Mouse (Mus musculus) midbrain, embryonic 15.5 days (tissue): Measurements from ENCODE around the gene Sned1. TPM values are rescaled to one million over a fixed set of nuclear protein-coding genes. Genes with fewer than 3 reads are reported as not detected.
"Not testable (repeated sequence)": the region's sequence is repeated elsewhere in the genome, so short reads cannot be mapped to it uniquely, and the experiment has no call there.

ENCODE experiments used
- ATAC-seq: fragments of 200-750 bp; cut with Nextera tagmentation; replicated peaks from 2 replicates; pipeline ENCODE4 v1.8.0; 2017; ENCODE audit warnings: moderate TSS enrichment
- H3K27ac ChIP-seq: fragments of 300-500 bp; sonication (generic); 2 replicates; pipeline ENCODE4 v1.5.1; 2015; ENCODE audit warnings: mild to moderate bottlenecking, inconsistent platforms
- H3K27me3 ChIP-seq: fragments of 300-500 bp; sonication (generic); replicated peaks from 2 replicates; pipeline ENCODE4 v1.6.1; 2015; ENCODE audit warnings: inconsistent platforms
- H3K36me3 ChIP-seq: fragments of 300-500 bp; sonication (generic); replicated peaks from 2 replicates; pipeline ENCODE4 v1.6.1; 2015; ENCODE audit warnings: inconsistent platforms
- H3K4me1 ChIP-seq: fragments of 300-500 bp; sonication (generic); 2 replicates; pipeline ENCODE4 v1.6.1; 2015; ENCODE audit warnings: inconsistent platforms
- H3K4me2 ChIP-seq: fragments of 300-500 bp; sonication (generic); 2 replicates; pipeline ENCODE4 v1.6.1; 2015; ENCODE audit warnings: inconsistent platforms, mild to moderate bottlenecking, moderate library complexity
- H3K4me3 ChIP-seq: fragments of 300-500 bp; sonication (generic); 2 replicates; pipeline ENCODE4 v1.5.1; 2015; ENCODE audit warnings: mild to moderate bottlenecking, inconsistent platforms
- H3K9ac ChIP-seq: fragments of 300-500 bp; sonication (generic); 2 replicates; pipeline ENCODE4 v1.6.1; 2015; ENCODE audit warnings: mild to moderate bottlenecking, inconsistent platforms
- H3K9me3 ChIP-seq: fragments of 300-500 bp; sonication (generic); 2 replicates; pipeline ENCODE4 v1.6.1; 2016; ENCODE audit warnings: inconsistent platforms
- WGBS: fragments of 180-500 bp; shearing (Covaris S2); methylation state at CpG from one replicate; pipeline ENCODE4 v1.1.7; 2015; ENCODE audit warnings: mixed read lengths; 5-methylcytosine and 5-hydroxymethylcytosine counted together
- polyA plus RNA-seq: library from polyadenylated mRNA; unstranded; fragments of >200 nt; fragmentation: Nextera tagmentation; extraction: Ambion mirVana; gene quantifications from 2 replicates; pipeline ENCODE4 v1.2.1, GENCODE M21; 2015

Gene Sned1
- 8.7 and 12.5 TPM in 2 replicates for polyA plus RNA-seq

DNA sequence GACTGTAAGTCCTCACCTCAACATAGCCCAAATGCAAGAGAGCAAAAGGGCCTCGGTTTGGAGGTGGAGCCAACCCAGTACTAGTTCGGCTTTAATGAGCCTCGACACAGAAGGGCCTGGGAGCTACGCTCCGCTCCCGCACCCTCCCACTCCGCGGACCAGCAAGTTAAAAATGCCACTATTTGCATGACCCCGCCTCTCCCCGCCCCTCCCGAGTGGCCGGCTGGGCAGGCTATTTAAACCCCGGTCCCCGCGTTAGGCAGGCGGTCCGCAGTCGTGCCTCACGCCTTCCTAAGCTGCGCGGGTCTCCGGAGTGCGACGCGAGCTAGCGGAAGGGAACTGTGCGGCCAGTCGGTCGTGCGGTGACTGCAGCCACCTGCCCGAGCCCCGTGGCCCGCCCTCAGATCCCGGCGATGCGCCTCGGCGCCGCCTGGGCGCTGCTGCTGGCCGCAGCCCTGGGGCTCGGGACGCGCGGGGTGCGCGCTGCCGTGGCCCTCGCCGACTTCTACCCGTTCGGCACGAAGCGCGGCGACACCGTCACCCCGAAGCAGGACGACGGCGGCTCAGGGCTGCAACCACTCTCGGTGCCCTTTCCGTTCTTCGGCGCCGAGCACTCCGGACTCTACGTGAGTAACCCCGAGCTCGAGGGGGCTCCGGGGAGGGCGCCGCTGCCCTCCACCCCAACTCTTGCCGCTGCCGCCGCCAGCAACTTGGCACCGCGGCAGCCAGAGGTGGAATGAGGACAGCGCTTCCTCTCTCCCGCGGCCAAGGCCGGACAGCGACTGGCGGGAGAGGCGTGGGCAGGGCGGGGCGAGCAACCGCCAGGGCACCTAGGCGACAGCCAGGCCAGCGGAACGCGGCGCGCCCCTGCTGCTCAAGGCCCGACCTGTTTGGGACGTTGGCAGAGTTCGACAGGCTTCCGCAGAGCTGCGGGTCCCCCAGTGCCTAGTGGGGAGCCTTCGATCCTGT, at the start of gene Sned1:
TSS of gene Sned1 (plus strand) at position 266 of the 969 bp plus-strand sequence.
- peaks cover 16% of the 10 kb centered on the region; the same call in 1 of the 2 replicates for H3K4me1 ChIP-seq
- peak; percentile 87 for ATAC-seq
- peak within 1 kb of the TSS; percentile 99 for H3K4me2 ChIP-seq
- peaks cover 24% of the 10 kb centered on the region for H3K27me3 ChIP-seq
- no peaks in the 10 kb centered on the region for H3K36me3 ChIP-seq
- H3K9ac ChIP-seq, result peak within 1 kb of the TSS; percentile 58
- peak within 1 kb of the TSS; percentile 60 for H3K4me3 ChIP-seq
- H3K27ac ChIP-seq, result no peak within 1 kb of the TSS
- no peaks in the 10 kb centered on the region for H3K9me3 ChIP-seq
- WGBS, result under 1% methylated on average over 100 of the region's 100 CpGs

DNA sequence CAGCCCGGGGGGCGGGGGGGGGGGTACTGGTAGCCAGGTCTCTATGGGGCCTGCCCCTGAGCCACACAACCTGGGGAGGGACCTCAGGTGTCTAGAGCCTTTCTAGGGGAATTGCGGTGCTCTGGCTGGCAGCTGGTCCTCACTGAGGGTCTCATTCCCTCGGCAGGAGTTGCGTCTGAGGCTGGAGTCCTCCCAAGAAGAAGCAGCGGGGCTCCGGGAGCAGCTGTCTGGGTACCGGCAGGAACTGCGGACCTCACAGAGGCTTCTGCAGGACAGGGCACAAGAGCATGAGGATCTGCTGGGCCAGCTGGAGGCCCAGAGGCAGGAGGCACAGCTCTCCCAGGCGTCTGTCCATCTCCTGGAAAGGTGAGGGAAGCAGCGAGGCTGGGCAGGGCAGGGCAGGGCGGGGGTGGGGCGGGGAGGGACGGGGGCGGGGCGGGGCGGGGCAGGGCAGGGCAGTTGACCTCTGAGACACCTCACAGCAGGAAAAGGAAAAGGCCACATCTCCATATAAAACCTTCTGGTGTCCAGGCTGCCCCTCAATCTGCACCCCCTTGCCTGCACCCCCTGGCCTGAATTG, 44.8 kb upstream of the Sned1 start:
- no peak overlapping the region for H3K4me3 ChIP-seq
- H3K9ac ChIP-seq, result no peak overlapping the region
- 4% methylated on average over 11 of the region's 17 CpGs for WGBS
- H3K4me2 ChIP-seq, result no peak overlapping the region
- 0 out of 2 replicates have a peak, but pooled peaks cover 9% of the 10 kb centered on the region for H3K27me3 ChIP-seq
- no peaks in the 10 kb centered on the region for H3K4me1 ChIP-seq
- no peak for ATAC-seq
- H3K36me3 ChIP-seq, result no peaks in the 10 kb centered on the region
- H3K9me3 ChIP-seq, result no peaks in the 10 kb centered on the region
- H3K27ac ChIP-seq, result no peak overlapping the region

DNA sequence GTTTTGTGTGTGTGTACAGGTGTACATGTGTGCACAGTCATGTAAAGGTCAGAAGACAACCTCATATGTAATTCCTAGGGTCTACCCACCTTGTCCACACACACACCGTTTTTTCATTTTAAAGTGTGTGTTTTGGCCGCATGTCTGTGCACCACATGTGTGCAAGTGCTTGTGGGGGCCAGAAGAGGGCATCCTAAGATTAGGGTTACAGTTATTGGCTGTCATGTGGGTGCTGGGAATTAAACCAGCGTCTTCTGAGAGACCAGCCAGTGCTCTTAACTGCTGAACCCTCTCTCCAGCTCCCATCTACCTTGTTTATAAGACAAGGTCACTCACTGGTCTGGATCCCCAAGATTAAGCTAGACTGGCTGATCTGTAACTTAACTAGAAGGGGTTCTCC, 40.7 kb upstream of the Sned1 start:
- Histone ChIP-seq H3K27ac (no peak overlapping the region), H3K27me3 (0 out of 2 replicates have a peak, but pooled peaks cover 6% of the 10 kb centered on the region), H3K4me3 (no peak overlapping the region), H3K4me2 (no peak overlapping the region), H3K9me3 (no peaks in the 10 kb centered on the region), H3K9ac (no peak overlapping the region), H3K36me3 (no peaks in the 10 kb centered on the region), H3K4me1 (no peaks in the 10 kb centered on the region)
- no peak for ATAC-seq
- WGBS, result 84% methylated on average over 3 of the region's 3 CpGs

DNA sequence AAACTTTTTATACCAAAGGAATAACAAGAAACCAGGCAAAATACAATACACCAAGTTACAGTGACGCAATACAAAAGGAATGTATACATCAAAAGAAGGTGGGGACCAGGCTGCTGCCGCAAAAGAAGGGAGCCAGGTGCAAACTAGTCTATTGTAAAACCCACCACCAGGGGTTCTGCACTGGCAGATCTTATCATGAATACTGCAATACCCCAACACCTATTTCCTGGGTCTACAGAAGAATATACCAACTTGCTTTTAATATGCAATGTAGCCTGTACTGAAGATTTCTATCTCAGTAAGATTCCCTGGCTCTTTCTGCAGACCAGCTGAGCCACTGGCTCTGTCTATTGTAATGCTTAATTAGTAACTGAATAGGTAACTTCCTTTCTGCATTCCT, 38.2 kb upstream of the Sned1 start:
- H3K9me3 ChIP-seq, H3K9ac ChIP-seq, H3K36me3 ChIP-seq, H3K4me3 ChIP-seq, H3K27ac ChIP-seq, H3K27me3 ChIP-seq, ATAC-seq, H3K4me1 ChIP-seq, H3K4me2 ChIP-seq: not testable (repeated sequence)
- 79% methylated on average over 2 of the region's 2 CpGs for WGBS

DNA sequence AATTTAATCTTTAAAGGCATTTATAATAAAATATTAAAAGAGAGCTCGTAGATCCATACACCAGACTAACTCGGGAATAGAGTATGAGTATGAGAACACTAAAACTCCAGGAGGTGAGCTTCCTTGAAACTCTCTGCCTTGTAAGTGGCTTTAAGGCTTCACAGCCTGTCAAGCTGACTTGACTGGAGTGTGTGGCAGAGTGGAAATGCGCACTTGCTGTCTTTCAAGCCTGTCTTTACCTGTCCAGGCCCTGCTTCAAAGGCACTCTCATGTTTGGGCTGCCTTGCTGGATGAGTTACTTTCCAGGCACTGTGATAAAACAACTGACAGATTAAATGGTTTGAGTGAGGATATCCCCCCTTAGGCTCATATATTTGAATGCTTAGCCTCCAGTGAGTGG, 37.7 kb upstream of the Sned1 start:
- Histone ChIP-seq H3K9me3 (no peaks in the 10 kb centered on the region), H3K27ac (no peak overlapping the region), H3K4me1 (no peaks in the 10 kb centered on the region), H3K4me2 (no peak overlapping the region), H3K27me3 (no peaks in the 10 kb centered on the region), H3K4me3 (no peak overlapping the region), H3K9ac (no peak overlapping the region), H3K36me3 (no peaks in the 10 kb centered on the region)
- 66% methylated on average over 3 of the region's 3 CpGs for WGBS
- ATAC-seq, result no peak

DNA sequence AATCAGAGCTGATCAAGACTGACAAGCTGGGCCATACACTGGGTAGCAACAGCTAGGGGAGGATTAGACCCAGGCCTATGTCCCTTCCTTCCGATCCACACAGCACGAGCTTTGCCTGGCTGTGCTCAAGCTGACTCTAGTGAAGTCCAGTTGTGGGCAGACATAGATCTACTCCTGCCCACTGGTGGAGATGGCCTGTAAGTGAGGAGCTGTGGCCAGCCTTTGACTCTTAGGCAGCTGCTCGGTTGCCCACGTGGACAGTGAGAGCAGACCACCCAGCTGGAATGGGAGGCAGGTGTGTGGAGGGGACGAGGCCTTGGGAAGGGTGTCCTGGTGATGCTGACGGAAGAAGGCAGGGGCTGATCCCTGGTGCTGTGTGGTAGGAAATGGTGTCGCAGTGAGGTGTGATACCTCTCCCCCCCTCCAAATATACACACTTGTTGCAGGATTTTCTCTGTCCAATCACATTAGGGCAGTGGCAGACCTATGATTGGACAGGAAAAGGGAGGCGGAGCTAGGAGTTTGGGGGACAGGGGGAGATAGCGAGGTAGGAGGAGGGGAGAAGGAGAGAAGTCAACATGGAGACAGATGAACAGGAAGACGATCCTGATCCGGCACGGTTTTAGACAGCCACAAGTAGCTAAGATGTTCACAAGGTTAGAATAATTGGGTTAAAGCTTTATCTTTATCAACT, 29.2 kb upstream of the Sned1 start:
- H3K36me3 ChIP-seq, result no peaks in the 10 kb centered on the region
- no peak overlapping the region for H3K9ac ChIP-seq
- no peak for ATAC-seq
- H3K27ac ChIP-seq, result no peak overlapping the region
- H3K27me3 ChIP-seq, result no peaks in the 10 kb centered on the region
- WGBS, result 58% methylated on average over 12 of the region's 12 CpGs
- H3K9me3 ChIP-seq, result no peaks in the 10 kb centered on the region
- H3K4me1 ChIP-seq, result peaks cover 15% of the 10 kb centered on the region
- no peak overlapping the region for H3K4me3 ChIP-seq
- H3K4me2 ChIP-seq, result no peak overlapping the region

DNA sequence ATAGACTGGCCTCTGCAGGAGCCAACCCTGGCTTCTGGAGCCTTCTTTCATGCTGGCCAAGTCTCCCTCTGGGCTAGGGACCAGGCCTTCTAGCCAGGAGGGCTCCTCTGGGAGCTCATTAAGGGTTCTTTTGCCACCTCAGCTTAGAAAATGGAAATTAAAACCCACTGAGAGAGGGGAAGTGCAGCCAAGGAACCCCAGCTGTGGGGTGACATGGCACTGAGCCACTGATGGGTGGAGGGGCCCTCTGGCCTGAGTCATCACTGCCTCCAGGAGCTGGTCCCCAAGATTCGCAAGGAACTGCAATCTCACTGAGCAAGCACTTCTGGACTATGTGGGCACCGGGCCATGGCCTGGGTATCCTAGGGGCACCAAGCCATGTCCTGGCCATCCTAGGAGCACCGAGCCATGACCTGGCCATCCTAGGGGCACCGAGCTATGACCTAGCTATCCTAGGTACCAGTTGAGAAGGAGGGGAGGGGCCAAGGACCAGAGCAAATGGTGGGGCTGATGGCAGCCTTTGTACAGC, 28.0 kb upstream of the Sned1 start:
- H3K4me1 ChIP-seq, result peaks cover 17% of the 10 kb centered on the region
- H3K9me3 ChIP-seq, result no peaks in the 10 kb centered on the region
- H3K27me3 ChIP-seq, result no peaks in the 10 kb centered on the region
- WGBS, result 92% methylated on average over 4 of the region's 4 CpGs
- ATAC-seq, result no peak
- no peak overlapping the region for H3K4me3 ChIP-seq
- H3K4me2 ChIP-seq, result no peak overlapping the region
- no peaks in the 10 kb centered on the region for H3K36me3 ChIP-seq
- H3K27ac ChIP-seq, result no peak overlapping the region
- H3K9ac ChIP-seq, result no peak overlapping the region

DNA sequence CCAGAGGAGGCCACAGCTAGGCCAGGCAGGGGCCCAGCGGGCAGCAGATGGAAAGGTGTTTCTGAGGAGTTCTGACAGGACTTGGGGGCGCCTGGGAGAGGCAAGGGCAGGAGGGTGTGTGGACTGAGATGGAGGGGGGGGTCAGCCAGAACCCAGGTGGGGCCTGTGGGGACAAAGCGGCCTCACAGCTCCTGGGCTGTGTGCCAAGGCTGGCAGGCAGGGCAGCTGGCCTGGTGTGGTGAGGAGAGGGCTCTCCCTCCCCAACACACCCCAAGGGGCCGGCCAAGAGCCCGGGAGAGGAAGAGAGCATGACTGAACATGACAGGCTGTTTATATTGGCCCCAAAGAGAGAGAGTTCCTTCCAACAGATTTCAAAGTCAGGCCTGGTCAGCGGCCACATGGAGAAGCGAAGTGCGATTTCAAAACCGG, 25.4 kb upstream of the Sned1 start:
- ATAC-seq, result peak; percentile 82
- Histone ChIP-seq H3K36me3 (no peaks in the 10 kb centered on the region), H3K27ac (peak overlapping the region; percentile 24; the same call in 1 of the 2 replicates), H3K4me2 (no peak overlapping the region), H3K9ac (no peak overlapping the region), H3K27me3 (no peaks in the 10 kb centered on the region), H3K9me3 (no peaks in the 10 kb centered on the region), H3K4me3 (no peak overlapping the region), H3K4me1 (peaks cover 17% of the 10 kb centered on the region)
- 37% methylated on average over 9 of the region's 9 CpGs for WGBS

DNA sequence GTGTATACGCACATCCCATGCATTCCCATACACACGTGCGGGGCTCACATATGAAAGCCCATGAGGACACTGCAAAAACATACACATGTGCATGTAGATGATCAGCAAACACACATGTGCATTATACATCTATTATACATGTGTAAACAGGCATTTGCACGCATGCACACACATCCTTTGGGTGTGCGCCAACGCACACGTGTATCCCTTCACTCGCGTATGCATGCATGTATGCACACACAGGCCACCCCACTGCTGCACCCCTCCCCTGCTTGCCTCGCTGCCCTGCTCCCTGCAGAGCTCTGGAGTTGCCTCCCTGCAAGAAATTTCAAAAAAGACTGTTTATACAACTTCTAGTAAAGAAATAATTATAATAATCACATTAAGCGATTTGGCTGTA, 24.6 kb upstream of the Sned1 start:
- no peak for ATAC-seq
- Histone ChIP-seq H3K4me3 (no peak overlapping the region), H3K9me3 (no peaks in the 10 kb centered on the region), H3K4me1 (peaks cover 17% of the 10 kb centered on the region), H3K9ac (no peak overlapping the region), H3K27ac (no peak overlapping the region), H3K4me2 (no peak overlapping the region), H3K27me3 (no peaks in the 10 kb centered on the region), H3K36me3 (no peaks in the 10 kb centered on the region)
- WGBS, result 80% methylated on average over 11 of the region's 11 CpGs

DNA sequence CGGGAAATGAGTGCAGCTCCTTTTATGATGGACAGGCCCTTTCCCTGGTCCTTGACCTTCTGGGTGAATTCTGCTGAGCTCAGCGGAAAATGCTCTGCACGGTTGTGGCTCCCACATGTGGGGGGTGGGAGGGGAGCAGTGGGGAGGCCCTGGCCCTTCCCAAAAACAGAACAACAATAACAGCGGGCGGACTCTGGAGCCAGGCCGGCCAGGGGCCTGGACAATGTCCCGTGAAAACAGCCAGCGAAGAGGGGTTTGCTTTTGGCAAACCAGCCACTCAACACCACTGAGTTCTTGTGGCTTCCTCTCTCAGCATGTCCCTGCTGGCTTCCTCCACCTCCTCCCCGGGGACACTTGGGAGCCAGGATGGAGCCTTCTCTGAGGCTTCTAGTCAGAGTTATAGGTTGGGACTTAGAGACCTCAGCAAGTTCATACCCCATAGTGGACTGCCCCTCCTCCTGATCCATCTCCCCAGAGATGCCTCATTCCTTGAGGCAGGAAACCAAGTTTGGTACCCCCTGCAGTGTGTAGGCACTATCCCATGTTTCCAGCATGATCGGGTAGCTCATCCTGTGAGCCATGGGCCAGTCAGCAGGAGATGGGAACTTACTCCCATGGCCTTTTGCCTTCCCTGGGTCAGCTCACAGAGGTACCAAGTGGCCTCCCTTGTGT, 24.0 kb upstream of the Sned1 start:
- no peak for ATAC-seq
- Histone ChIP-seq H3K4me2 (no peak overlapping the region), H3K9ac (no peak overlapping the region), H3K27ac (no peak overlapping the region), H3K4me1 (peaks cover 19% of the 10 kb centered on the region), H3K36me3 (no peaks in the 10 kb centered on the region), H3K4me3 (no peak overlapping the region), H3K27me3 (no peaks in the 10 kb centered on the region), H3K9me3 (no peaks in the 10 kb centered on the region)
- WGBS, result 38% methylated on average over 10 of the region's 10 CpGs

DNA sequence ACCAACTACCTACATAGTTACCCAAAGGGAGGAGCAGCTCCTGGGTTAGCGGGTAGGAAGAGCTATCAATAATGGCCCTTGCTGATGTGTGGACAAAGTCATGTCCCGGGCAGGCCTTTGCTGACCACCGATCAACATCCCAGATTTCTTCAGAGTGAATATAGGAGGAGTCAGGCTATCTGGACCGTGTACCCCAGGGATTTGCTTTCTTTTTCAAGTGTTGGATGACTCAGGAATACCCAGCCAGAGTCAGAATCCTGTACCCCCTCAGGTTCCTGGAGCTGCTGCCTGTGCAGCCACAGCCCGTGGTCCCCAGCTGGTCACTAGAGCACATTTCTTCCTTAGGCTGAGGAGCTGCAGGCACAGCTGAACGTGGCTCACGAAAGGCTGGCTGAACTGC, 23.2 kb upstream of the Sned1 start:
- Histone ChIP-seq H3K9ac (no peak overlapping the region), H3K27me3 (no peaks in the 10 kb centered on the region), H3K36me3 (no peaks in the 10 kb centered on the region), H3K9me3 (no peaks in the 10 kb centered on the region), H3K27ac (no peak overlapping the region), H3K4me1 (peaks cover 24% of the 10 kb centered on the region), H3K4me2 (no peak overlapping the region), H3K4me3 (no peak overlapping the region)
- 81% methylated on average over 7 of the region's 7 CpGs for WGBS
- ATAC-seq, result no peak

DNA sequence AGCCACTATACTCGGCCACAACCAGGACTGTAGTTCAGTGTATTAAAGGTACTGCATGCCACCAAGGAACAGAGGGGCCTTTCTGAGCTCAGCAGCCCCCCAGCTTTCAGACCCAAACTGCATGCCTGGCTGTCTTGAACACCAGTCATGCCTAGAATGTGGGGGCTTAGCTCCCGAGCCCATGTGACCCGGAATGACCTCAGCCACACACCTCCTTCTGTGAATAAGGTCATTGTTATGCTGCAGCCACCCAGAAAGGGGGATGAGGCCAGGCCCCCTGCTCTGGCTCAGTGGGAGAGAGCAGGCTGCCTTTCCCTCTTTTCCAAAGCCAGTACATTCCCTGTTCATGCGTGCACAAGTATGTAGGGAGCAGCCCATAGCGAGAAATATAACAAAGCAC, 21.0 kb upstream of the Sned1 start:
- Histone ChIP-seq H3K9ac (no peak overlapping the region), H3K27me3 (no peaks in the 10 kb centered on the region), H3K4me2 (no peak overlapping the region), H3K9me3 (no peaks in the 10 kb centered on the region), H3K36me3 (no peaks in the 10 kb centered on the region), H3K4me3 (no peak overlapping the region), H3K27ac (no peak overlapping the region), H3K4me1 (peaks cover 24% of the 10 kb centered on the region)
- no peak for ATAC-seq
- WGBS, result 25% methylated on average over 5 of the region's 5 CpGs
